Comparison of ENCODE assay signal across 30 mouse cellular contexts in the genomic region with DNA sequence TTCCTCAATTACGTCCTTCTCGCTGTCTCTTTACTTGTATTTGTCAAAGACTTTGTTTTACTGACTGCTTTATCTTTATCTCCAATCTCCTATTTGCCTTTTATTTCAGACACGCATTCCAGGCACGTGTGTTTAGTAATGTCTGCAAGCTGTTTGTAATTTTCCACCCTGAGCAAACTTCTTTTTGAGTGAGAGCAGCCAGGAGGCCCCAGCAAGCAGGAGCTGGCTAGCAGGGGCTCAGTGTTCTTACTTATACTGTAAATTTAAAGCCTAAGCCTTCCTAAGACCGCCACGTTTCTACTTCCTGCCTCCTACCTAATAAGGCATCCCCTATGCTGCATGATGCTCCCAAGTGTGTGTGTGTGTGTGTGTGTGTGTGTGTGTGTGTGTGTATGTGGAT.
A peak's percentile ranks its signal among the peaks of the same experiment; 100 is the strongest.
DNase-seq lines count a peak whose midpoint lies in the region; ATAC-seq and TF ChIP-seq lines count a peak whose summit lies in the region.
"Had no signal": no experiment of that assay in that cellular context is flagged by ENCODE, and none has a peak within 500 bp of the region (broad histone marks: within the 10 kb centered on the region; RNA-seq: fewer than 3 reads in every experiment).

No protein-coding gene starts in this region.

- no peaks in the 10 kb centered on the region for H3K36me3 ChIP-seq in intestine, embryonic 15.5 days
- H3K36me3 ChIP-seq in intestine, postnatal 0 days (ENCODE audit: control insufficient read depth, insufficient read depth): no peaks in the 10 kb centered on the region
- H3K36me3 ChIP-seq in lung, embryonic 14.5 days (ENCODE audit: insufficient read depth): no peaks in the 10 kb centered on the region
- H3K36me3 ChIP-seq in limb, embryonic 13.5 days: no peaks in the 10 kb centered on the region
- H3K36me3 ChIP-seq: hindbrain, embryonic 12.5 days; limb, embryonic 15.5 days; liver, embryonic 13.5 days; stomach, embryonic 15.5 days had no signal

- WGBS in intestine, embryonic 15.5 days: 40% methylated on average over 6 of the region's 6 CpGs
- 43% methylated on average over 6 of the region's 6 CpGs for WGBS in intestine, postnatal 0 days
- 33% methylated on average over 6 of the region's 6 CpGs for WGBS in lung, embryonic 14.5 days
- 34% methylated on average over 6 of the region's 6 CpGs for WGBS in limb, embryonic 13.5 days

- H3K9ac ChIP-seq in intestine, embryonic 15.5 days: no peak overlapping the region
- H3K9ac ChIP-seq in intestine, postnatal 0 days (ENCODE audit: low read depth, low read length): no peak overlapping the region
- H3K9ac ChIP-seq in lung, embryonic 14.5 days: no peak overlapping the region
- no peak overlapping the region for H3K9ac ChIP-seq in limb, embryonic 13.5 days
- H3K9ac ChIP-seq: hindbrain, embryonic 12.5 days; limb, embryonic 15.5 days; liver, embryonic 13.5 days; stomach, embryonic 15.5 days had no signal

- H3K9me3 ChIP-seq in intestine, embryonic 15.5 days: no peaks in the 10 kb centered on the region
- no peaks in the 10 kb centered on the region for H3K9me3 ChIP-seq in intestine, postnatal 0 days (ENCODE audit: control insufficient read depth)
- H3K9me3 ChIP-seq in lung, embryonic 14.5 days (ENCODE audit: low read depth, low read length): no peaks in the 10 kb centered on the region
- no peaks in the 10 kb centered on the region for H3K9me3 ChIP-seq in limb, embryonic 13.5 days
- H3K9me3 ChIP-seq: hindbrain, embryonic 12.5 days; limb, embryonic 15.5 days; liver, embryonic 13.5 days; stomach, embryonic 15.5 days had no signal

- peak; percentile 18 for DNase-seq in lung, embryonic 14.5 days
- no peak for DNase-seq in lung, postnatal 25 days (ENCODE audit: low spot score)
- DNase-seq in frontal cortex, postnatal 36 days (ENCODE audit: low spot score in 2 of 2): no peak
- no peak for DNase-seq in cerebellum, adult 11 months
- DNase-seq: adrenal gland, adult 2 months; cerebellum, adult 9-10 months; cerebellum, postnatal 36 days; embryo, embryonic 11 days; gastrocnemius, postnatal 25 days; heart, postnatal 36 days; kidney, postnatal 36 days; liver, embryonic 13.5 days; lung, adult 18-20 months; lung, postnatal 10 days; midbrain, embryonic 14.5 days; retina, postnatal 1 day; right cerebral cortex, postnatal 14 days had no signal

- H3K4me3 ChIP-seq in intestine, embryonic 15.5 days (replicated peaks): no peak overlapping the region
- H3K4me3 ChIP-seq in intestine, postnatal 0 days (ENCODE audit: low read depth, low read length): no peak overlapping the region
- H3K4me3 ChIP-seq in lung, embryonic 14.5 days (ENCODE audit: low read depth, low read length): no peak overlapping the region
- H3K4me3 ChIP-seq in limb, embryonic 13.5 days: no peak overlapping the region
- H3K4me3 ChIP-seq: hindbrain, embryonic 12.5 days; layer of hippocampus, adult 2 months; limb, embryonic 15.5 days; liver, embryonic 13.5 days; stomach, embryonic 15.5 days had no signal

- H3K27ac ChIP-seq in intestine, embryonic 15.5 days: no peak overlapping the region
- no peak overlapping the region for H3K27ac ChIP-seq in intestine, postnatal 0 days (ENCODE audit: low read depth, low read length)
- H3K27ac ChIP-seq in lung, embryonic 14.5 days (ENCODE audit: low read depth): no peak overlapping the region
- H3K27ac ChIP-seq in limb, embryonic 13.5 days: peak overlapping the region; percentile 61
- H3K27ac ChIP-seq: hindbrain, embryonic 12.5 days; hindbrain, postnatal 0 days; layer of hippocampus, adult 2 months; limb, embryonic 15.5 days; liver, embryonic 13.5 days; stomach, embryonic 15.5 days had no signal

- H3K4me2 ChIP-seq in intestine, embryonic 15.5 days (replicated peaks): no peak overlapping the region
- H3K4me2 ChIP-seq in intestine, postnatal 0 days (replicated peaks; ENCODE audit: low read depth): no peak overlapping the region
- H3K4me2 ChIP-seq in lung, embryonic 14.5 days: no peak overlapping the region
- H3K4me2 ChIP-seq in limb, embryonic 13.5 days (replicated peaks): 0 out of 2 replicates have a peak overlapping the region, but pooled peaks have one; percentile 3
- H3K4me2 ChIP-seq: heart, embryonic 11.5 days; hindbrain, embryonic 12.5 days; limb, embryonic 15.5 days; liver, embryonic 13.5 days; stomach, embryonic 15.5 days had no signal

- TF ChIP-seq CTCF in intestine, postnatal 0 days (IDR thresholded peaks at IDR 0.05; ENCODE audit: low read depth): no peak
- TF ChIP-seq CTCF in lung, embryonic 14.5 days (IDR thresholded peaks at IDR 0.05; ENCODE audit: low read depth): no peak

- peak; percentile 43; the same call in 1 of the 2 replicates for ATAC-seq in intestine, embryonic 15.5 days
- no peak for ATAC-seq in intestine, postnatal 0 days
- ATAC-seq in lung, embryonic 14.5 days (ENCODE audit: insufficient read depth): peak; percentile 70; the same call in 1 of the 2 replicates
- ATAC-seq in limb, embryonic 13.5 days (ENCODE audit: low FRiP score, low read depth): no peak; the same call in 1 of the 2 replicates
- ATAC-seq: activated CD4-positive, CD25-positive, alpha-beta regulatory T cell, adult 4 months; forebrain, embryonic 14.5 days; hindbrain, postnatal 0 days; intestine, embryonic 16.5 days had no signal

- H3K27me3 ChIP-seq in intestine, embryonic 15.5 days (replicated peaks): no peaks in the 10 kb centered on the region
- H3K27me3 ChIP-seq in intestine, postnatal 0 days (replicated peaks; ENCODE audit: control insufficient read depth, insufficient read depth, low read length): no peaks in the 10 kb centered on the region
- H3K27me3 ChIP-seq in lung, embryonic 14.5 days (ENCODE audit: insufficient read depth, low read length): no peaks in the 10 kb centered on the region
- no peaks in the 10 kb centered on the region for H3K27me3 ChIP-seq in limb, embryonic 13.5 days
- H3K27me3 ChIP-seq: CH12.LX; hindbrain, embryonic 12.5 days; limb, embryonic 15.5 days; liver, embryonic 13.5 days; stomach, embryonic 15.5 days had no signal

- H3K4me1 ChIP-seq in intestine, embryonic 15.5 days (replicated peaks): no peaks in the 10 kb centered on the region
- no peaks in the 10 kb centered on the region for H3K4me1 ChIP-seq in intestine, postnatal 0 days (replicated peaks; ENCODE audit: control insufficient read depth, insufficient read depth, low read length)
- H3K4me1 ChIP-seq in lung, embryonic 14.5 days (ENCODE audit: insufficient read depth): 0 out of 2 replicates have a peak, but pooled peaks cover 4% of the 10 kb centered on the region
- H3K4me1 ChIP-seq in limb, embryonic 13.5 days: peaks cover 7% of the 10 kb centered on the region; the same call in 1 of the 2 replicates
- H3K4me1 ChIP-seq: hindbrain, embryonic 12.5 days; limb, embryonic 15.5 days; liver, embryonic 13.5 days; stomach, embryonic 15.5 days had no signal

Comparison
In these comparisons a context has a peak if more than half of its experiments do, and no peak if none do; other contexts are left out.
1. ATAC-seq: peak in intestine, embryonic 15.5 days (single experiment) and lung, embryonic 14.5 days (single experiment); none in intestine, postnatal 0 days (single experiment) and limb, embryonic 13.5 days (single experiment).